Mouse (Mus musculus): ENCODE results near the gene Tec. TPM values are rescaled to one million over a fixed set of nuclear protein-coding genes. Genes with fewer than 3 reads are reported as not detected.

The Tec gene
- polyA plus RNA-seq, 1 experiment from 2014 or later, result 8.6 TPM

- no peak; the same call in 1 of the 2 replicates for ATAC-seq (replicated peaks; ENCODE audit: low FRiP score)
- Histone ChIP-seq H3K4me2 (no peak overlapping the region), H3K27ac (0 out of 2 replicates have a peak overlapping the region, but pooled peaks have one; percentile 23)
These were observed 6.4 kb downstream of the Tec start for GRCm38 (mm10) chr5:72861726-72862385.

GRCm38 (mm10) chr5:72860899-72861298 is 7.4 kb downstream of the Tec start:
- Histone ChIP-seq H3K9me3 (replicated peaks) (no peaks in the 10 kb centered on the region; the same call in none of the 2 replicates), H3K4me1 (peaks cover 16% of the 10 kb centered on the region), H3K27me3 (0 out of 2 replicates have a peak, but pooled peaks cover 3% of the 10 kb centered on the region), H3K27ac (no peak overlapping the region), H3K9ac (no peak overlapping the region), H3K4me2 (no peak overlapping the region), H3K4me3 (replicated peaks) (no peak overlapping the region), H3K36me3 (peaks cover 5% of the 10 kb centered on the region; the same call in 1 of the 2 replicates)
- 50% methylated on average over 8 of the region's 8 CpGs for WGBS
- peak; percentile 66; the same call in 1 of the 2 replicates for ATAC-seq (replicated peaks; ENCODE audit: low FRiP score)

More at GRCm38 (mm10) chr5:72861726-72862385, 6.4 kb downstream of the Tec start:
- Histone ChIP-seq H3K4me1 (peaks cover 20% of the 10 kb centered on the region), H3K9ac (no peak overlapping the region), H3K9me3 (replicated peaks) (no peaks in the 10 kb centered on the region; the same call in none of the 2 replicates), H3K4me3 (replicated peaks) (no peak overlapping the region), H3K36me3 (peaks cover 5% of the 10 kb centered on the region; the same call in 1 of the 2 replicates), H3K27me3 (0 out of 2 replicates have a peak, but pooled peaks cover 3% of the 10 kb centered on the region)
- WGBS, result 49% methylated on average over 7 of the region's 7 CpGs

- ATAC-seq (replicated peaks; ENCODE audit: low FRiP score), result no peak
- Histone ChIP-seq H3K27ac (no peak overlapping the region), H3K4me3 (replicated peaks) (no peak overlapping the region), H3K9me3 (replicated peaks) (no peaks in the 10 kb centered on the region; the same call in none of the 2 replicates), H3K4me1 (peaks cover 25% of the 10 kb centered on the region), H3K4me2 (no peak overlapping the region), H3K9ac (no peak overlapping the region), H3K36me3 (peaks cover 5% of the 10 kb centered on the region; the same call in 1 of the 2 replicates), H3K27me3 (no peaks in the 10 kb centered on the region)
- WGBS, result 93% methylated on average over 12 of the region's 12 CpGs
These were observed 10.0 kb downstream of the Tec start for GRCm38 (mm10) chr5:72858306-72858705.

DNA sequence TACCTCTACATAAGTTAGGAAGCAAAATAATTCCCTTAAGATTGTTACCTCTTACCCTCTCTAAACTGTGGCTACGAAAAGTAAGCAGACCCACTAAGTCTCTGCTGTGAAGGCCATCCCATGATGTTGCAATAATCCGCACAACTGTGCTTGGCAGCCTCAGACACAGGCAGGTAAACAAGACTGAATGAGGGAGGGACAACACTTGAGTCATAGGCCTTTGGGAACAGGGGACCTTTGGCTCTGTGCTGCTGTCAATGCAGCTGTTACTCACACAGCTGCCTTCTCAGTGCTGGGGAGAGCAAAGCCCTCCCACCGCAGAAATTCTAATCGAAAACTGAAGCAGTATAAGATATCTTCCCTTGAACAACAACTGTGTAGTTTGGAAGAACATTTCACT is 10.5 kb downstream of the Tec start:
- H3K4me3 ChIP-seq (replicated peaks), result no peak overlapping the region
- no peak overlapping the region for H3K27ac ChIP-seq
- peaks cover 5% of the 10 kb centered on the region; the same call in 1 of the 2 replicates for H3K36me3 ChIP-seq
- H3K4me2 ChIP-seq, result no peak overlapping the region
- no peaks in the 10 kb centered on the region; the same call in none of the 2 replicates for H3K9me3 ChIP-seq (replicated peaks)
- ATAC-seq (replicated peaks; ENCODE audit: low FRiP score), result no peak
- WGBS, result 81% methylated on average over 4 of the region's 4 CpGs
- H3K27me3 ChIP-seq, result no peaks in the 10 kb centered on the region
- H3K9ac ChIP-seq, result no peak overlapping the region
- peaks cover 25% of the 10 kb centered on the region for H3K4me1 ChIP-seq

DNA sequence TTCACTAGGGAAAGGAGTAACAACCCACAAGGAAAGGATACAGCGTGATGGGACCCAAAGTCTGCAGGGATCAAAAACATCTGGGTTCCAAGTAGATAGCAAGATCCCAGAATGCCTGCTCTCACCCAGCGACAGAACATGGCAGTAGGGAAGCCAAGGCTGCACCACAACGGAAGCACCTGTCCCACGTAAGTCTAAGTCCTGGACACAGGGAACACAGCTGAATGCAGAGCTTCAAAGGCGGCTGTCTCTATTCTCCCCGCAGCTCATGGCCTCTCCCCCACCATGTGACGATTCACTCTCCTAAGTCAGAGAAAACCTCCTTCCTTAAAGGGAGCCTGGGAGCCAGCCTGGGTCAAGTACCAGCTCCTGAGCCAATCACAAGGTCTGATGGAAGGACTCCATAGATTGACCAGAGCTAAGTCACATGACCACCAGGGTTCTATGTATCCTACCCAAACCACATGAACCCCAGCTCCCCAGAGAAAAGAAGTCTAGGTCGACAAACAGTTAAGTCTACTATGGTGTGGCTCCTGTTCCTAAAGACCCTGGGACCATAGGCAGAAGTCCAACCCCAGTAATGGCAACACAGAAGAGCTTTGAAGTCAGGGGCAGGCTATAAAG is 11.9 kb downstream of the Tec start:
- ATAC-seq (replicated peaks; ENCODE audit: low FRiP score), result no peak; the same call in 1 of the 2 replicates
- Histone ChIP-seq H3K27ac (peak overlapping the region; percentile 74), H3K27me3 (no peaks in the 10 kb centered on the region), H3K9me3 (replicated peaks) (no peaks in the 10 kb centered on the region; the same call in none of the 2 replicates), H3K4me3 (replicated peaks) (no peak overlapping the region), H3K4me2 (no peak overlapping the region), H3K4me1 (peaks cover 26% of the 10 kb centered on the region), H3K9ac (no peak overlapping the region), H3K36me3 (peaks cover 5% of the 10 kb centered on the region; the same call in 1 of the 2 replicates)
- 78% methylated on average over 8 of the region's 8 CpGs for WGBS

DNA sequence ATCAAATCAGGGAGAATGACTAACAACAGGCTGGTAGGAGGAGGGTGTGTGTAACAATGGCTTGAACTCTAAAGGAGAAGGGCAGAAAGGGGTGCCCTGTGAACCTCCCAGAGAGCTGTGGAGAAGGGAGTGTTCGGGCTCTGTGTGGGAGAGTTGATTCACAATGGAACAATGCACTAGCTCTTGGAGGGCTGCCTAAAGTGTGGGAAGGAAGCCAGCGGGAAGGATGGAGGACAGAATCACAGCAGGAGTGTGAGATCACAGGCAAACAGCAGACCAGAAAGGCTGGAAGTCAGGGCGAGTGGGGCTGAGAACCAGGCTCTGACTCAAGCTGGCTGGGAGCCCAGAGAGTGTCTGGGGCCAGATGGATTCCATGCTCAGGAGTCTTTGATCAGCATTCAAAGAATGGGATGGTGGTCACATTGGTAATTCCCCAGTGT is 12.6 kb downstream of the Tec start:
- no peak overlapping the region for H3K4me3 ChIP-seq (replicated peaks)
- peak overlapping the region; percentile 74 for H3K27ac ChIP-seq
- H3K36me3 ChIP-seq, result peaks cover 5% of the 10 kb centered on the region; the same call in 1 of the 2 replicates
- no peak overlapping the region for H3K4me2 ChIP-seq
- peak; percentile 79 for ATAC-seq (replicated peaks; ENCODE audit: low FRiP score)
- no peaks in the 10 kb centered on the region; the same call in none of the 2 replicates for H3K9me3 ChIP-seq (replicated peaks)
- H3K4me1 ChIP-seq, result peaks cover 25% of the 10 kb centered on the region
- 24% methylated on average over 3 of the region's 3 CpGs for WGBS
- H3K27me3 ChIP-seq, result no peaks in the 10 kb centered on the region
- H3K9ac ChIP-seq, result no peak overlapping the region

DNA sequence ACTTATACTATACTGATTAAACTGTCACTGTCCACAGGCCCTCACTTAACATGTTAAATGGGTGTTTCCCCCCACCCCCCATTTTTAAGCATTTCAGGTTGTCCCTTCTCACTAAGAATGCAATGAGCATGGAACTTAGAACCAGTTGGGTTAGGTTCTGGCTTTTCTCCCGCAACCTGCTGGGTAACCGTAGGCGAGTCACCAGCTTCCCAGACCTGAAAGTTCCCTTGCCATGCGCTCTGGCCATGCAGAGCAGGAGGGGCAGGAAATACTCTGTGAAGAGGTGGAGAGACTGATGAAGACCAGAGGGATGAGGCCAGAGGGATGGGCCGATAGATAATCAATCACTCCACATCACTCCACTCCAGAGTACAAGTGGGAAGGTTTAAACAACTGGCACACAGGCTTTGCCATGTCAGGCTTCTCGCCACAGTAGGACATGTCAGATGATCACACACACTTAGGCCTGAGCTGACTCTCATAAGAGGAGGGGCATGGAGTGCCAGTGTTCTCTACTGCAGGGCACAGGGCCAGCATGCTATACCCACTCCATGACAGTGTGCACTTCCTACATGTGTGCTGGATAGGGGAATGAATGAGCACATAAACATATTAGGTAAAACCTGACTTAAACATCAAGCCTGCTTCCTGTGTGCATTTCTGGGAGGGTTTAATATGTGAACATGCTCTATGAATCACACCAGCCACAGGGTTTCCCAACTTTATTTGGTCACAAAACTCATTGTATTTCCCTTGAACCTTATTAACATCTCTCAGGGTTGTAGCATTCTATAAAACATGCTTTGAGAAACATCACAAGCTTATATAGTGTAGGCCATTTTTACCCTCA is 13.9 kb downstream of the Tec start:
- H3K27me3 ChIP-seq, result no peaks in the 10 kb centered on the region
- peaks cover under 1% of the 10 kb centered on the region; the same call in 1 of the 2 replicates for H3K36me3 ChIP-seq
- no peak overlapping the region for H3K27ac ChIP-seq
- 87% methylated on average over 6 of the region's 6 CpGs for WGBS
- ATAC-seq (replicated peaks; ENCODE audit: low FRiP score), result no peak
- H3K4me1 ChIP-seq, result peaks cover 25% of the 10 kb centered on the region
- no peaks in the 10 kb centered on the region; the same call in 1 of the 2 replicates for H3K9me3 ChIP-seq (replicated peaks)
- no peak overlapping the region for H3K4me3 ChIP-seq (replicated peaks)
- no peak overlapping the region for H3K4me2 ChIP-seq
- no peak overlapping the region for H3K9ac ChIP-seq

- H3K4me1 ChIP-seq, result peaks cover 25% of the 10 kb centered on the region
- H3K27ac ChIP-seq, result no peak overlapping the region
- no peak for ATAC-seq (replicated peaks; ENCODE audit: low FRiP score)
- 71% methylated on average over 2 of the region's 2 CpGs for WGBS
- H3K9me3 ChIP-seq (replicated peaks), result no peaks in the 10 kb centered on the region
- H3K36me3 ChIP-seq, result no peaks in the 10 kb centered on the region
- H3K4me3 ChIP-seq (replicated peaks), result no peak overlapping the region
- H3K27me3 ChIP-seq, result no peaks in the 10 kb centered on the region
- no peak overlapping the region for H3K9ac ChIP-seq
- H3K4me2 ChIP-seq, result no peak overlapping the region
These were observed 14.9 kb downstream of the Tec start for GRCm38 (mm10) chr5:72853365-72853764.

DNA sequence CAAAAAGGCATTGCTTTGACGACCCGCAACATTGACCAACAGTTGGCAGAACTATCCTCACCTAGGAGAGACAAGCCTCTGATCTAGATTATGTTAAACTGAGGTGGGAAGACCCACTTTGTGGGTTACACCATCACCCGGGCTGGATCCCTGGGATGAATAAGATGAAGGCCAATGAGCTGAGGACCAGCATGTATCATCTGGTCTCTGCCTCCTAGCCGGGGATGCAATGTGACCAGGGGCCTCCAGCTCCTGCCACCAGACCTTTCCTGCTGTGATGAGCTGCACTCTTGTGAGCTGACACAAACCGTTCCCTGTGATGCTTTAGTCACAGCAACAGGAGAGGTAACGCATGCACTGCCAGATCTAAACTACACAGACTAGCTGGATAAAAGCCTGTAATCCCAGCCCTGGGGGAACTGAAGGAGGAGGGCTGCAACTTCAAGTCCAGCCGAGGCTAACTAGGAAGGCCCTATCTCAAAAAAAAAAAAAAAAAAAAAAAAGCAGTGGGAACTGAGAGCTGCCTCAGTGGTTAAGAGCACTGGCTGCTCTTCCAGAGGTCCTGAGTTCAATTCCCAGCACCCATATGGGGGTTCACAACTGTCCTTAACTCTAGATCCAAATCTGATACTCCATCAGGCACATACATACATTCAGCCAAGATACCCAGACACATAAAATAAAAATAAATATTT is 15.8 kb downstream of the Tec start:
- H3K4me3 ChIP-seq (replicated peaks), result no peak overlapping the region
- 86% methylated on average over 7 of the region's 7 CpGs for WGBS
- no peaks in the 10 kb centered on the region for H3K9me3 ChIP-seq (replicated peaks)
- H3K9ac ChIP-seq, result no peak overlapping the region
- no peak overlapping the region for H3K27ac ChIP-seq
- H3K4me1 ChIP-seq, result peaks cover 22% of the 10 kb centered on the region
- no peaks in the 10 kb centered on the region for H3K27me3 ChIP-seq
- no peak overlapping the region for H3K4me2 ChIP-seq
- no peak for ATAC-seq (replicated peaks; ENCODE audit: low FRiP score)
- no peaks in the 10 kb centered on the region for H3K36me3 ChIP-seq

DNA sequence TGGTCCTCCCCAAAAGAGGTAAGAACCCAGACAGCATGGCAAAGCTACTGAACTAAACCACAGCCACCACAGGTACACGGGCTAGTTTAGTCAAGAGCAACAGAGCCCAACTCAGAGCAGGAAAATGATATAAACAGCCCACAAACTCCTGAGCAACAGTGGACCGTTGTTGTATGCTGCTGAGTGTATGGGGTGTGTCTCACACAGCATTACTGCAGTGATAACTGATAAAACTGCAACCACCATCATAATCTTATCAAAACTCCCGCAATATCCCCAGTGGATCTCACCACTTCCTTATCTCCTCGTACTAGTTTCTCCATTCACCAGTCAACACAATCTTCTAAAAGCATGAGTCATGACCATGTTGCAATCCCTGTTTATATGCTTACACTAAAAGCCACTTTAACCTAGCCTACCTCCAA is 16.6 kb downstream of the Tec start:
- WGBS, result 83% methylated on average over 4 of the region's 4 CpGs
- no peaks in the 10 kb centered on the region for H3K27me3 ChIP-seq
- no peaks in the 10 kb centered on the region for H3K9me3 ChIP-seq (replicated peaks)
- no peak overlapping the region for H3K4me2 ChIP-seq
- no peak for ATAC-seq (replicated peaks; ENCODE audit: low FRiP score)
- no peaks in the 10 kb centered on the region for H3K36me3 ChIP-seq
- H3K27ac ChIP-seq, result no peak overlapping the region
- H3K4me1 ChIP-seq, result peaks cover 27% of the 10 kb centered on the region
- H3K9ac ChIP-seq, result no peak overlapping the region
- H3K4me3 ChIP-seq (replicated peaks), result no peak overlapping the region
